Mouse (Mus musculus) spleen, adult 2 months (tissue): ENCODE measurements around the gene Hpd. TPM values are rescaled to one million over a fixed set of nuclear protein-coding genes. Genes with fewer than 3 reads are reported as not detected.
"Not testable (repeated sequence)": the region's sequence is repeated elsewhere in the genome, so short reads cannot be mapped to it uniquely, and the experiment has no call there.

Experiments
- DNase-seq, 2 experiments: peaks; one replicate each; pipeline versions ENCODE4 v3.0.0 to v3.0.0-alpha.2; 2012 to 2021; ENCODE audit warnings: low spot score in 2 of 2, low read depth in 1 of 2
- H3K27ac ChIP-seq: fragments of 200-500 bp; 2 replicates; pipeline ENCODE4 v1.5.1; 2012; ENCODE audit warnings: low read length, inconsistent platforms; ENCODE audit not compliant: insufficient read depth
- H3K27me3 ChIP-seq: fragments of 200-500 bp; 2 replicates; pipeline ENCODE4 v1.6.1; 2012; ENCODE audit warnings: mild to moderate bottlenecking, moderate library complexity, low read length, inconsistent platforms; ENCODE audit not compliant: control insufficient read depth, insufficient read depth
- H3K36me3 ChIP-seq: fragments of 200-500 bp; 2 replicates; pipeline ENCODE4 v1.6.1; 2012; ENCODE audit warnings: mild to moderate bottlenecking, low read length, inconsistent platforms; ENCODE audit not compliant: control insufficient read depth, insufficient read depth
- H3K4me1 ChIP-seq: fragments of 200-500 bp; 2 replicates; pipeline ENCODE4 v1.6.1; 2011; ENCODE audit warnings: inconsistent platforms; ENCODE audit not compliant: control insufficient read depth, insufficient read depth, insufficient read length
- H3K4me3 ChIP-seq: fragments of 200-500 bp; 2 replicates; pipeline ENCODE4 v1.5.1; 2011; ENCODE audit warnings: mild to moderate bottlenecking, inconsistent platforms; ENCODE audit not compliant: insufficient read depth, insufficient read length; ENCODE audit errors: extremely low read depth
- CTCF ChIP-seq: fragments of 200-500 bp; IDR thresholded peaks from 2 replicates; pipeline ENCODE4 v1.5.1; 2011; ENCODE audit warnings: mild to moderate bottlenecking, inconsistent platforms; ENCODE audit not compliant: insufficient read depth, insufficient read length, insufficient replicate concordance; ENCODE audit errors: extremely low read depth
- POLR2A ChIP-seq: fragments of 200-500 bp; IDR thresholded peaks from 2 replicates; pipeline ENCODE4 v1.6.1; 2011; ENCODE audit warnings: low read depth, low read length, inconsistent platforms
- WGBS: fragments of 180-500 bp; shearing (Covaris S2); methylation state at CpG from one replicate; pipeline ENCODE4 v1.1.7; 2018; 5-methylcytosine and 5-hydroxymethylcytosine counted together
- polyA plus RNA-seq: library from polyadenylated mRNA; depleted of rRNA; stranded (reverse); fragments of >200 nt; gene quantifications from 2 replicates; pipeline ENCODE4 v1.2.3, GENCODE M21; 2012

The Hpd gene
- polyA plus RNA-seq, 1 experiment = 0.37 TPM

GRCm38 (mm10) chr5:123223051-123223410 is 40.5 kb upstream of the Hpd start:
- H3K27ac ChIP-seq = no peak overlapping the region

GRCm38 (mm10) chr5:123222346-123223050 is 40.0 kb upstream of the Hpd start:
- not testable (repeated sequence) for H3K4me1 ChIP-seq, H3K36me3 ChIP-seq, H3K27me3 ChIP-seq, H3K4me3 ChIP-seq, DNase-seq, H3K27ac ChIP-seq
- 77% methylated on average over 5 of the region's 5 CpGs for WGBS

More at GRCm38 (mm10) chr5:123223051-123223410, 40.5 kb upstream of the Hpd start:
- no peaks in the 10 kb centered on the region for H3K27me3 ChIP-seq
- H3K4me3 ChIP-seq = no peak overlapping the region
- 66% methylated on average over 4 of the region's 4 CpGs for WGBS
- DNase-seq = no peak
- no peaks in the 10 kb centered on the region for H3K4me1 ChIP-seq
- TF ChIP-seq POLR2A = no peak
- TF ChIP-seq CTCF = no peak
- no peaks in the 10 kb centered on the region for H3K36me3 ChIP-seq

- H3K36me3 ChIP-seq, DNase-seq, H3K4me3 ChIP-seq, H3K4me1 ChIP-seq, H3K27ac ChIP-seq, H3K27me3 ChIP-seq: not testable (repeated sequence)
- WGBS = 89% methylated on average over 7 of the region's 7 CpGs
These were observed 21.1 kb upstream of the Hpd start for GRCm38 (mm10) chr5:123203591-123203990.

- H3K4me3 ChIP-seq, DNase-seq, H3K27ac ChIP-seq, H3K27me3 ChIP-seq, H3K4me1 ChIP-seq, H3K36me3 ChIP-seq: not testable (repeated sequence)
- 52% methylated on average over 4 of the region's 4 CpGs for WGBS
These were observed 20.2 kb upstream of the Hpd start for GRCm38 (mm10) chr5:123202771-123203170.

GRCm38 (mm10) chr5:123201987-123202386 is 19.5 kb upstream of the Hpd start:
- no peaks in the 10 kb centered on the region for H3K4me1 ChIP-seq
- H3K36me3 ChIP-seq = no peaks in the 10 kb centered on the region
- no peak overlapping the region for H3K4me3 ChIP-seq
- H3K27me3 ChIP-seq = no peaks in the 10 kb centered on the region
- 77% methylated on average over 5 of the region's 5 CpGs for WGBS
- TF ChIP-seq CTCF (no peak), POLR2A (no peak)
- H3K27ac ChIP-seq = no peak overlapping the region
- DNase-seq = no peak

- Histone ChIP-seq H3K36me3 (no peaks in the 10 kb centered on the region), H3K4me3 (no peak overlapping the region), H3K27me3 (no peaks in the 10 kb centered on the region), H3K4me1 (no peaks in the 10 kb centered on the region), H3K27ac (peak overlapping the region; percentile 5; the same call in 1 of the 2 replicates)
- TF ChIP-seq CTCF (no peak), POLR2A (no peak)
- WGBS = 89% methylated on average over 7 of the region's 7 CpGs
- DNase-seq = no peak
These were observed 19.0 kb upstream of the Hpd start for GRCm38 (mm10) chr5:123201523-123201892.

- not testable (repeated sequence) for H3K27ac ChIP-seq, H3K4me3 ChIP-seq, H3K36me3 ChIP-seq, DNase-seq, H3K4me1 ChIP-seq, H3K27me3 ChIP-seq
- WGBS = 84% methylated on average over 6 of the region's 7 CpGs
These were observed 18.4 kb upstream of the Hpd start for GRCm38 (mm10) chr5:123200816-123201522.
